Mouse (Mus musculus) cerebellum, postnatal 14 days (tissue): ENCODE data around the gene Meiob.
A peak's percentile ranks its signal among the peaks of the same experiment; 100 is the strongest.

Experiments
- DNase-seq, 2 experiments: peaks; one replicate each; pipeline ENCODE4 v3.0.0; 2021; ENCODE audit warnings: mixed read lengths in 2 of 2

Meiob gene

GRCm38 (mm10) chr17:24803952-24804951, at the start of gene Meiob:
TSS of gene Meiob (plus strand) at chr17:24804289.
- DNase-seq = peak; percentile 44 to 64

GRCm38 (mm10) chr17:24757394-24757793, 46.7 kb upstream of the Meiob start:
- no peak for DNase-seq

- DNase-seq = no peak
Measured at GRCm38 (mm10) chr17:24761121-24761520, 43.0 kb upstream of the Meiob start.

- no peak for DNase-seq
Measured at GRCm38 (mm10) chr17:24765016-24765905, 38.8 kb upstream of the Meiob start.

GRCm38 (mm10) chr17:24766266-24766875, 37.7 kb upstream of the Meiob start:
- DNase-seq = no peak

GRCm38 (mm10) chr17:24769146-24769545, 34.9 kb upstream of the Meiob start:
- no peak for DNase-seq

GRCm38 (mm10) chr17:24773241-24773640, 30.8 kb upstream of the Meiob start:
- DNase-seq = no peak

- no peak for DNase-seq
Measured at GRCm38 (mm10) chr17:24775173-24775572, 28.9 kb upstream of the Meiob start.

- no peak for DNase-seq
Measured at GRCm38 (mm10) chr17:24777073-24777472, 27.0 kb upstream of the Meiob start.

GRCm38 (mm10) chr17:24780821-24781220, 23.3 kb upstream of the Meiob start:
- DNase-seq = no peak

GRCm38 (mm10) chr17:24792190-24792589, 11.9 kb upstream of the Meiob start:
- DNase-seq = no peak

GRCm38 (mm10) chr17:24794791-24795190, 9.3 kb upstream of the Meiob start:
- DNase-seq = peak; percentile 9 to 16

- no peak for DNase-seq
Measured at GRCm38 (mm10) chr17:24796969-24797368, 7.1 kb upstream of the Meiob start.

GRCm38 (mm10) chr17:24798229-24798628, 5.9 kb upstream of the Meiob start:
- DNase-seq = no peak

GRCm38 (mm10) chr17:24799476-24799875, 4.6 kb upstream of the Meiob start:
- no peak for DNase-seq

- no peak for DNase-seq
Measured at GRCm38 (mm10) chr17:24800524-24800923, 3.6 kb upstream of the Meiob start.

GRCm38 (mm10) chr17:24811211-24811610, 7.1 kb downstream of the Meiob start:
- DNase-seq = no peak

GRCm38 (mm10) chr17:24812215-24812614, 8.1 kb downstream of the Meiob start:
- DNase-seq = no peak

GRCm38 (mm10) chr17:24815256-24815655, 11.2 kb downstream of the Meiob start:
- no peak for DNase-seq

- DNase-seq = peak in 1 of 2 experiments; percentile 19
Measured at GRCm38 (mm10) chr17:24817503-24817902, 13.4 kb downstream of the Meiob start.

- no peak for DNase-seq
Measured at GRCm38 (mm10) chr17:24818172-24818571, 14.1 kb downstream of the Meiob start.

- no peak for DNase-seq
Measured at GRCm38 (mm10) chr17:24819469-24819868, 15.4 kb downstream of the Meiob start.
